Mouse (Mus musculus) hindbrain, postnatal 0 days (tissue): ENCODE results near the gene Pla2g4b. TPM values are rescaled to one million over a fixed set of nuclear protein-coding genes. Genes with fewer than 3 reads are reported as not detected.

Experiments used
- ATAC-seq: fragments of 200-750 bp; cut with Nextera tagmentation; 2 replicates; pipeline ENCODE4 v1.8.0; 2017; ENCODE audit warnings: mild to moderate bottlenecking, moderate TSS enrichment, moderate library complexity
- DNase-seq: peaks from one replicate; pipeline ENCODE4 v3.0.0-alpha.2; 2015; ENCODE audit warnings: low spot score
- H3K27ac ChIP-seq: fragments of 300-500 bp; sonication (generic); 2 replicates; pipeline ENCODE4 v1.5.1; 2014; ENCODE audit warnings: mild to moderate bottlenecking
- H3K27me3 ChIP-seq: fragments of 300-500 bp; sonication (generic); 2 replicates; pipeline ENCODE4 v1.6.1; 2014; ENCODE audit warnings: low read length, mixed read lengths; ENCODE audit not compliant: insufficient read depth
- H3K36me3 ChIP-seq: fragments of 300-500 bp; sonication (generic); 2 replicates; pipeline ENCODE4 v1.6.1; 2014; ENCODE audit warnings: low read length, mixed read lengths; ENCODE audit not compliant: insufficient read depth
- H3K4me1 ChIP-seq: fragments of 300-500 bp; sonication (generic); 2 replicates; pipeline ENCODE4 v1.6.1; 2014; ENCODE audit warnings: antibody characterized with exemption, low read length, mixed read lengths; ENCODE audit not compliant: insufficient read depth
- H3K4me2 ChIP-seq: fragments of 300-500 bp; sonication (generic); 2 replicates; pipeline ENCODE4 v1.6.1; 2014; ENCODE audit warnings: low read depth, mild to moderate bottlenecking, low read length, moderate library complexity, mixed read lengths
- H3K4me3 ChIP-seq: fragments of 300-500 bp; sonication (generic); 2 replicates; pipeline ENCODE4 v1.5.1; 2014; ENCODE audit warnings: low read length
- H3K9ac ChIP-seq: fragments of 300-500 bp; sonication (generic); replicated peaks from 2 replicates; pipeline ENCODE4 v1.6.1; 2014; ENCODE audit warnings: mild to moderate bottlenecking, low read length, moderate library complexity, mixed read lengths
- H3K9me3 ChIP-seq: fragments of 300-500 bp; sonication (generic); 2 replicates; pipeline ENCODE4 v1.6.1; 2016; ENCODE audit warnings: low read length, mixed read lengths
- CTCF ChIP-seq: IDR thresholded peaks from 2 replicates; pipeline ENCODE4 v1.5.1; 2016; ENCODE audit warnings: antibody characterized with exemption, control low read depth, low read depth
- WGBS: fragments of 180-500 bp; shearing (Covaris S2); extraction: QIAGEN DNeasy Blood & Tissue Kit; methylation state at CpG from one replicate; pipeline ENCODE4 v1.1.7; 2014; 5-methylcytosine and 5-hydroxymethylcytosine counted together
- polyA plus RNA-seq: library from polyadenylated mRNA; unstranded; fragments of >200 nt; fragmentation: Nextera tagmentation; extraction: Ambion mirVana; gene quantifications from 2 replicates; pipeline ENCODE4 v1.2.1, GENCODE M21; 2015
- total RNA-seq: library from RNA; depleted of rRNA; stranded (reverse); fragments of >200 nt; gene quantifications from 2 replicates; pipeline ENCODE4 v1.2.3, GENCODE M21; 2014

Pla2g4b gene
- total and polyA plus RNA-seq, 2 experiments from 2014 or later = 0.30 to 12.3 TPM

DNA sequence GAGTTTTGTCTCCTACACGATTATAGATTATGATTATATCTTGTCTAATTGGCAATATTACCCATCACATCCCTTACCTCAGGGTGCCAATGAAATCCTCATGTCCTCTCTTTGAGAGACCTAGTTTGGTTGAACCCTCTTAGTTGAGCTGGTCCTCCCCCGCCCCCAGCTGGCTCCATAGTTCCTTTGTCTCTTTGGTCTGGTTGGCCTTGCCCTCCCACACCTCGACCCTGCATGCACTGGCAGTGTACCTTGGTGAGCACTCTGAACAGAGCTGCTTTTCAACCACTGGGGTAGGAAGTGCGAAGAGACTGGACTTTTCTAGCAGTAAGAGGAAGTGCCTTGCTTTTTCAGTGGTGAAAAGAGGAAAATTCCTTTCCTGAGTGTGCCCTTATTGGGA is 31.3 kb upstream of the Pla2g4b start:
- H3K4me2 ChIP-seq = no peak overlapping the region
- no peak overlapping the region for H3K4me3 ChIP-seq
- H3K36me3 ChIP-seq = peaks cover 14% of the 10 kb centered on the region
- no peaks in the 10 kb centered on the region for H3K9me3 ChIP-seq
- TF ChIP-seq CTCF = no peak
- no peaks in the 10 kb centered on the region for H3K27me3 ChIP-seq
- ATAC-seq (no peak), DNase-seq (no peak)
- H3K27ac ChIP-seq = no peak overlapping the region
- H3K4me1 ChIP-seq = no peaks in the 10 kb centered on the region
- 75% methylated on average over 4 of the region's 4 CpGs for WGBS
- H3K9ac ChIP-seq = no peak overlapping the region

DNA sequence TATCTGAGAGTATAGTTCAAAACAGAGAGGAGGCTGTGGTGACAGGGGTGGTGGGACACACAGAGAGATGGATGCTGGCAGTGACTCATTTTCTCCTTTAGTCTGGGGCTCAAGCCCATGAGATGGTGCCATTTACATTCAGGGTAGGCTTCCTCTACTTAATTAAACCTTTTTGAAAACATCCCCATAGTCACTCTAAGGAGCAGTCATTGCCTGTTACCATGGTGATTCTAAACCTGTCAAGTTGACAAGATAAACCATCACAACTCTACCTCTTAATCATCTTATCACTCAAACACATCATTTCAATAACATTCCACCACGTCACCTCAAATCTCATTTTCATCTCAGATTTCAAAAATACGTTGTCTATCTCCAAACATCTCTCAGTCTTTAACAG is 29.2 kb upstream of the Pla2g4b start:
- 87% methylated on average over 2 of the region's 2 CpGs for WGBS
- Histone ChIP-seq H3K36me3 (peaks cover 14% of the 10 kb centered on the region), H3K9me3 (no peaks in the 10 kb centered on the region), H3K4me3 (no peak overlapping the region), H3K27ac (no peak overlapping the region), H3K27me3 (no peaks in the 10 kb centered on the region), H3K4me2 (no peak overlapping the region), H3K4me1 (no peaks in the 10 kb centered on the region), H3K9ac (no peak overlapping the region)
- no peak for ATAC-seq
- TF ChIP-seq CTCF = no peak
- DNase-seq = no peak

DNA sequence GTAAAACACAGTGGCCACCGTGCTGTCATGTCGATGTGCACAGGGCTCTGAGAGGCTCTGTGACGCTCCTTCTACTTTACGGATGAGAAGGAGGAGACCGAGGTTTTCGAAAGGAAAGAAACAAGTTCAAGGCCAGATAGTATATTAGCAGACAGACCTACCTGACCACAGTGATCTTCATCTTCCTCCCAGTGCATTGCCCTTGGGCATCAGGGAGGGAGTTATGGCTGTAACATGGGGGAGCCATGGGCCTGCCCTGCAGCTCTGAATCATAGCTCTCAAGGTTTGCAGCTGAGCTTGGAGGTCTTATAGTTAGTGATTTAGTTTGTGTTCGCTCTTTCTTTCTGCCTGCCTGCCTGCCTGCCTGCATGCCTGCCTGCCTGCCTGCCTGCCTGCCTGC is 26.5 kb upstream of the Pla2g4b start:
- peaks cover 4% of the 10 kb centered on the region; the same call in 1 of the 2 replicates for H3K36me3 ChIP-seq
- no peak overlapping the region for H3K9ac ChIP-seq
- DNase-seq = no peak
- no peak for TF ChIP-seq CTCF
- no peak overlapping the region for H3K27ac ChIP-seq
- no peak overlapping the region for H3K4me3 ChIP-seq
- no peaks in the 10 kb centered on the region for H3K9me3 ChIP-seq
- H3K4me1 ChIP-seq = no peaks in the 10 kb centered on the region
- no peaks in the 10 kb centered on the region for H3K27me3 ChIP-seq
- no peak for ATAC-seq
- no peak overlapping the region for H3K4me2 ChIP-seq
- WGBS = 96% methylated on average over 7 of the region's 7 CpGs

DNA sequence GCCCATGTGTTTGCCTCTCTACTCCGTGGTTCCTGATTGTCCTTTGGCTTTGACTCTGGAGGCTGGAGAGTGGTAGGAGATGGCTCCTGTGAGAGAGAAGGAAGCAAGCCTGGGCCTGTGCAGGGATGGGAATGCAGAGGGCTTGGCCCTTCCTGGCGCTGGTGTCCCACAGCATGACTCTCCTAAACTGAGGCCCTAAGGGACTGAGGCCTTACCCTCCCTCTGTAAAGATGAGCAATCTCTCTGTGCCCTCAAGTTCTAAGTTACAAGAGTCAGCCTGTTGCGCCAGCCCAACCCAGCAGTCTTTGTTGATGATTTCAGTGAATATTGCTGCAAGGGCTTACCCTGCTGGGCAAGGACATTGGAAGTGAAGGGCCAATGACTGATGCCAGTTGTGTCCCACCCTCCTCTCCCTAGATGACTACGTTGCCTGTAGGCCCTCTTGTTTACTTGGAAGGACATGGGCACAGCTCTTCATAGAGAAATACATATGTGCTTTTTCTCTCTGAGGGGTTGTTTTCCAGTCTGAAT is 25.5 kb upstream of the Pla2g4b start:
- Histone ChIP-seq H3K4me3 (no peak overlapping the region), H3K9ac (no peak overlapping the region), H3K36me3 (peaks cover 7% of the 10 kb centered on the region; the same call in 1 of the 2 replicates), H3K27ac (no peak overlapping the region), H3K4me1 (no peaks in the 10 kb centered on the region), H3K4me2 (no peak overlapping the region), H3K27me3 (no peaks in the 10 kb centered on the region), H3K9me3 (no peaks in the 10 kb centered on the region)
- 78% methylated on average over 4 of the region's 4 CpGs for WGBS
- DNase-seq (no peak), ATAC-seq (no peak)
- TF ChIP-seq CTCF = no peak

DNA sequence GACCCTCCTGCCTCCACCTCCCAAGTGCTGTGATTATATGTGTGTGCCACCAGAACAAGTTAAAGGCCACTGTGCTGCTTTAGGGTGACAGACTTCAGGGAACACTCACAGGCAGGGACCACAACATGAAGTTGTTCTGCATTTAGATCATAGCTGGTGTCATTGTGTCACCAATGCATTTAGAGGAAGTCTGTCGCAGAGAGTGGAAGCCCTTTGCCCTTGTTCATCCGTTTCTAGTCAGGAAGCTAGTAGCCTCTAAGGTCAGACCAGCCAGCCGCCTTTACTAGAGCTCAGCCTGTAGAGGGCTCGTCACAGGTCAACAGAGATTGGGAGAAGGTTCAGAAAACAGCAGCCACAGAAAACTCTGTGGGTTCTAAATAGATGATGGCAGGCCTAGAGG is 24.5 kb upstream of the Pla2g4b start:
- Histone ChIP-seq H3K27ac (no peak overlapping the region), H3K4me2 (no peak overlapping the region), H3K36me3 (peaks cover 13% of the 10 kb centered on the region; the same call in 1 of the 2 replicates), H3K4me3 (no peak overlapping the region), H3K9ac (no peak overlapping the region), H3K27me3 (no peaks in the 10 kb centered on the region), H3K4me1 (no peaks in the 10 kb centered on the region), H3K9me3 (no peaks in the 10 kb centered on the region)
- no peak for TF ChIP-seq CTCF
- 70% methylated on average over 4 of the region's 4 CpGs for WGBS
- no peak for ATAC-seq
- DNase-seq = no peak

DNA sequence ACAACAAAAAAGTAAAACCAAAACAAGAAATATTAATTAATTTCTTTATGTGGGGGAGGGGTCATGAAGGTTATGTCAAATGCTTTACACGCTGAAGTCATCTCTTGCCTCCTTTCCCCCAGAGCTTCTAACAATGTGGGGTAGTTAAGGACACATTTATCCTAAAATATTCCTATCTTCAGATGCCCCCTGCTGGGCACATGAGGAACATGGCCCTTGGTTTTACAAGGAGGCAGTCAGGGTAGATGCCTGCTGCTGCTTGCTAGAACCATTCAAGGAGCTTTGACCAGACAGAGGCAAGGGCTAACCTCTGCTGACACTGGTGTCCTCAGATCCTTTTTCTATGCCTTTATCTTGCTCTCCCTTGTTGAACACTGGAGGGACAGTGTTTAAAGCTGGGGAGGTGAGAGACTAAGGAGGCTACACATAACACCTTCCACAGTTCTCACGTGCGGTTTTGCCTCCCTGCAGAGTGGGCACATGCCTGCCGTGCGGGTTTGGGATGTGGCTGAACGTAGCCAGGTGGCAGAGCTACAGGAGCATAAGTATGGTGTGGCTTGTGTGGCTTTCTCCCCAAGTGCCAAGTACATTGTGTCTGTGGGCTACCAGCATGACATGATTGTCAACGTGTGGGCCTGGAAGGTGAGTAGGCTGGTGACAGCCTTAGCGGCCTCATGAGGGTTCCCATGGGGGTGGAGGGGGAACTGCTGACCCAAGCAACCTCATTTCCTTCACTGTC is 21.6 kb upstream of the Pla2g4b start:
- WGBS = 69% methylated on average over 8 of the region's 8 CpGs
- H3K9me3 ChIP-seq = no peaks in the 10 kb centered on the region

DNA sequence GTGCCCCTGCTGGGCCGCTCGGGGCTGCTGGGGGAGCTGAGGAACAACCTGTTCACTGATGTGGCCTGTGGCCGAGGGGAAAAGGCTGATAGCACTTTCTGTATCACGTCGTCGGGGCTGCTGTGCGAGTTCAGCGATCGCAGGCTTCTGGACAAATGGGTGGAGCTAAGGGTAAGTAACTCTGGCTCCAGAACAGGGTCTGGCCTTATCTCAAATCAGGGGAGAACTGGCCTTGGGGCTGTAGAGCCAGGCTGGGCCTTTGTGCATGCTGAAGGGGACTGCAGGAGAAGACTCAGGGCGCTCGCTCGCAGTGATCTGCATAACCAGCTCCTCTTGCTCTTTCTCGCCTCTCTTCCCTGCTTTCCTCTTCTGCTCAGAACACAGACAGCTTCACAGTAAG is 20.3 kb upstream of the Pla2g4b start:
- no peak overlapping the region for H3K27ac ChIP-seq
- no peaks in the 10 kb centered on the region for H3K9me3 ChIP-seq
- peaks cover 43% of the 10 kb centered on the region for H3K36me3 ChIP-seq
- ATAC-seq = no peak
- no peak for DNase-seq
- no peak overlapping the region for H3K4me3 ChIP-seq
- no peak overlapping the region for H3K9ac ChIP-seq
- no peaks in the 10 kb centered on the region for H3K4me1 ChIP-seq
- TF ChIP-seq CTCF = no peak
- 91% methylated on average over 13 of the region's 13 CpGs for WGBS
- H3K4me2 ChIP-seq = no peak overlapping the region
- H3K27me3 ChIP-seq = no peaks in the 10 kb centered on the region

More for the DNA sequence above, 21.6 kb upstream of the Pla2g4b start:
- Histone ChIP-seq H3K9ac (no peak overlapping the region), H3K36me3 (peaks cover 31% of the 10 kb centered on the region), H3K4me3 (no peak overlapping the region), H3K27me3 (no peaks in the 10 kb centered on the region), H3K4me1 (no peaks in the 10 kb centered on the region), H3K4me2 (no peak overlapping the region), H3K27ac (no peak overlapping the region)
- ATAC-seq = peak; percentile 40; the same call in 1 of the 2 replicates
- TF ChIP-seq CTCF = peak; percentile 72
- peak; percentile 73 for DNase-seq
